Mouse (Mus musculus): ENCODE data around the gene Gldn. TPM values are rescaled to one million over a fixed set of nuclear protein-coding genes. Genes with fewer than 3 reads are reported as not detected.

Gldn gene
- total and polyA plus RNA-seq, 2 experiments from 2014 or later, result 0.44 to 0.86 TPM

- Histone ChIP-seq H3K4me1 (ENCODE audit: insufficient read depth, low read length) (no peaks in the 10 kb centered on the region), H3K9me3 (ENCODE audit: low read length) (no peaks in the 10 kb centered on the region), H3K4me2 (ENCODE audit: low read depth, low read length, poor library complexity, severe bottlenecking) (no peak overlapping the region), H3K9ac (replicated peaks; ENCODE audit: low read length, poor library complexity, severe bottlenecking) (no peak overlapping the region), H3K27ac (ENCODE audit: low read depth, low read length) (no peak overlapping the region), H3K27me3 (ENCODE audit: insufficient read depth, low read length) (no peaks in the 10 kb centered on the region), H3K4me3 (ENCODE audit: low read depth, low read length) (no peak overlapping the region), H3K36me3 (ENCODE audit: insufficient read depth, low read length) (no peaks in the 10 kb centered on the region)
- TF ChIP-seq CTCF (IDR thresholded peaks at IDR 0.05), result peak; percentile 92
- 49% methylated on average over 6 of the region's 6 CpGs for WGBS
- 0 out of 2 replicates have a peak, but pooled peaks have one; percentile 23 for ATAC-seq (ENCODE audit: low FRiP score)
- DNase-seq (ENCODE audit: low spot score), result peak; percentile 82
These were observed 50.4 kb downstream of the Gldn start for GRCm38 (mm10) chr9:54336532-54337144.

- TF ChIP-seq CTCF (IDR thresholded peaks at IDR 0.05), result no peak
- DNase-seq (ENCODE audit: low spot score) (no peak), ATAC-seq (ENCODE audit: low FRiP score) (no peak)
- H3K9me3 ChIP-seq (ENCODE audit: low read length), result no peaks in the 10 kb centered on the region
- H3K9ac ChIP-seq (replicated peaks; ENCODE audit: low read length, poor library complexity, severe bottlenecking), result no peak overlapping the region
- WGBS, result 76% methylated on average over 7 of the region's 7 CpGs
- no peak overlapping the region for H3K4me2 ChIP-seq (ENCODE audit: low read depth, low read length, poor library complexity, severe bottlenecking)
- H3K4me1 ChIP-seq (ENCODE audit: insufficient read depth, low read length), result no peaks in the 10 kb centered on the region
- no peaks in the 10 kb centered on the region for H3K27me3 ChIP-seq (ENCODE audit: insufficient read depth, low read length)
- no peak overlapping the region for H3K4me3 ChIP-seq (ENCODE audit: low read depth, low read length)
- no peak overlapping the region for H3K27ac ChIP-seq (ENCODE audit: low read depth, low read length)
- no peaks in the 10 kb centered on the region for H3K36me3 ChIP-seq (ENCODE audit: insufficient read depth, low read length)
These were observed 55.7 kb downstream of the Gldn start for GRCm38 (mm10) chr9:54342026-54342425.

GRCm38 (mm10) chr9:54356756-54357155, 70.5 kb downstream of the Gldn start:
- ATAC-seq (ENCODE audit: low FRiP score), result no peak
- no peak overlapping the region for H3K4me3 ChIP-seq (ENCODE audit: low read depth, low read length)
- H3K4me2 ChIP-seq (ENCODE audit: low read depth, low read length, poor library complexity, severe bottlenecking), result no peak overlapping the region
- H3K9ac ChIP-seq (replicated peaks; ENCODE audit: low read length, poor library complexity, severe bottlenecking), result no peak overlapping the region
- no peaks in the 10 kb centered on the region for H3K9me3 ChIP-seq (ENCODE audit: low read length)
- no peaks in the 10 kb centered on the region for H3K27me3 ChIP-seq (ENCODE audit: insufficient read depth, low read length)
- H3K27ac ChIP-seq (ENCODE audit: low read depth, low read length), result no peak overlapping the region
- DNase-seq (ENCODE audit: low spot score), result no peak
- WGBS, result 96% methylated on average over 7 of the region's 8 CpGs
- H3K4me1 ChIP-seq (ENCODE audit: insufficient read depth, low read length), result no peaks in the 10 kb centered on the region
- H3K36me3 ChIP-seq (ENCODE audit: insufficient read depth, low read length), result no peaks in the 10 kb centered on the region
- no peak for TF ChIP-seq CTCF (IDR thresholded peaks at IDR 0.05)

Other genes with a start within 250 kb of the Gldn start
- gene Tnfaip8l3, start 218.1 kb upstream of the Gldn start, total RNA-seq (2014; rRNA removed), result 1.1 and 2.2 TPM in 2 replicates
- gene Tnfaip8l3, start 218.1 kb upstream of the Gldn start, polyA plus RNA-seq (2015; fragmentation: Nextera tagmentation; extraction: Ambion mirVana), result 0.32 and 0.33 TPM in 2 replicates
- 0.28 TPM in 1 of 2 replicates, not detected in the other for gene Cyp19a1, start 18.4 kb upstream of the Gldn start, total RNA-seq (2014; rRNA removed)
- gene Cyp19a1, start 18.4 kb upstream of the Gldn start, polyA plus RNA-seq (2015; fragmentation: Nextera tagmentation; extraction: Ambion mirVana), result 0.13 and 0.19 TPM in 2 replicates
- gene Dmxl2, start 215.1 kb downstream of the Gldn start, total RNA-seq (2014; rRNA removed), result 132 and 158 TPM in 2 replicates
- 40.7 and 44.7 TPM in 2 replicates for gene Dmxl2, start 215.1 kb downstream of the Gldn start, polyA plus RNA-seq (2015; fragmentation: Nextera tagmentation; extraction: Ambion mirVana)